Mouse (Mus musculus) megakaryocyte, embryonic 14.5 days (primary cell): Measurements from ENCODE around the gene Colq. TPM values are rescaled to one million over a fixed set of nuclear protein-coding genes. Genes with fewer than 3 reads are reported as not detected.

Experiments
- H3K27me3 ChIP-seq: replicated peaks from 2 replicates; pipeline ENCODE3; 2012; ENCODE audit warnings: inconsistent platforms
- H3K36me3 ChIP-seq: replicated peaks from 2 replicates; pipeline ENCODE3; 2012; ENCODE audit warnings: low read length, inconsistent platforms, mixed read lengths
- H3K4me1 ChIP-seq: 2 replicates; pipeline ENCODE4 v1.6.1; 2012; ENCODE audit warnings: inconsistent platforms
- H3K4me3 ChIP-seq: replicated peaks from 2 replicates; pipeline ENCODE3; 2012; ENCODE audit warnings: moderate library complexity, mild to moderate bottlenecking, inconsistent platforms
- H3K9me3 ChIP-seq: 2 replicates; pipeline ENCODE4 v1.6.1; 2012; ENCODE audit warnings: inconsistent platforms
- FLI1 ChIP-seq: IDR thresholded peaks from 2 replicates; pipeline ENCODE4 v1.6.1; 2012; ENCODE audit warnings: low read length, inconsistent platforms, mixed read lengths
- GATA1 ChIP-seq: IDR thresholded peaks from 3 replicates; pipeline ENCODE4 v1.6.1; 2012; ENCODE audit warnings: mixed read lengths, low read length, inconsistent platforms, borderline replicate concordance
- polyA plus RNA-seq: library from polyadenylated mRNA; stranded (reverse); fragments of >175 nt; gene quantifications from 2 replicates; pipeline ENCODE4 v1.2.3, GENCODE M21; 2012; ENCODE audit warnings: low replicate concordance; ENCODE audit not compliant: insufficient read depth

Colq gene
- polyA plus RNA-seq, 1 experiment: not detected

DNA sequence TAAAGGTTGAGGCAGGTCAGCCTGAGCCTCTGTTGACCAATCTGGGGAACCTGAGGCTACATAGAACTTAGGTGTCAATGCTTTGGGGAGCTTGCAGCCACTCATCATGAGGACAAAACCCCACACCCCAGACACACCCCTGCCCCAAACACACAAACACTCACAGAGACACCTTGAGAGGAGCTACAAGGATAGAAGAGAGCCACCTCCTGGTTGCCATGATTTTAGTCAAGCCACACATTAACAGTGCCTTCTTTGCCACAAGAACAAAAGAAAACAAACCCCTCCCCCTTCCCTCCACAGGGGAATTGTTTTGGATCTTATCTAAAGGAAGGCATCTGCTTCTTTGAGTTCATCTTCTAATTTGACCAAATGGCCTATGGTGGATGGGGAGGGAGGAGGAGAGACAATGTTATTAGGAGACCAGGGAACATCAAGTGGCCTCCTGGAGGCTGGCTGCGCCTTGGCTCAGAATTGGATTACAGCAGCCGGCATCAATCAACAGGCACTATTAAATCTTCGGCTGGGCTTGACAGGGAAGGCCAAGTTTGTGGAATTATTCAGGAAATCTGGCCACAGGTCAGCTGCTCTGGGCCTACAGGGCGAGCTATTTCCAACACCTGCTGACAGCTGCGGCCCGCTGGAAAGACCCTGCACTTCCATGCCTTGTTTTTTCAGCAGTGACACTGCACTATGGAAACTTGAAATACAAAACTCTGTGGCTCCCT is 26.5 kb downstream of the Colq start:
- TF ChIP-seq FLI1 (no peak), GATA1 (no peak)
- peaks cover 38% of the 10 kb centered on the region for H3K4me1 ChIP-seq
- H3K36me3 ChIP-seq: no peaks in the 10 kb centered on the region
- no peaks in the 10 kb centered on the region for H3K9me3 ChIP-seq
- peaks cover 33% of the 10 kb centered on the region for H3K27me3 ChIP-seq
- H3K4me3 ChIP-seq: no peak overlapping the region

DNA sequence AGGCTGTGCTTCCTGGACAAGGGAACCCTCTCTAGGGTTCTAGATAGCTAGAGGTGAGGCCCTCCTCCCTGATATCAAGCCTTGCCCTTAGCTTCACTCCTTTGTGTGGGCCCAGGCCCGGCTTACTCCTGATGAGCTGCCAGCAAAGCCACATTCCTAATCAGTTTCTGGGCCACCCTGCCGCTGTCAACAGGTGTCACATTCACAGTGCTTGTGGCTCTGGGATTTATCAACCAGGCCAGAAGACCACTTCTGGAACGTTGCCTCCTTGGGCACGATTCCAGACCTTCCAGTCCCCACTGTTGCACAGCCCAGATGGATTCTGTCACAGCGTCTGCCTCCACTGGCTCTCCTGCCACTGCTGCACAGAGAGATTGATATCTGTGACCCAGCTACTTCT is 30.3 kb downstream of the Colq start:
- H3K4me3 ChIP-seq: no peak overlapping the region
- peaks cover 61% of the 10 kb centered on the region for H3K27me3 ChIP-seq
- TF ChIP-seq GATA1 (no peak), FLI1 (no peak)
- no peaks in the 10 kb centered on the region for H3K36me3 ChIP-seq
- H3K9me3 ChIP-seq: no peaks in the 10 kb centered on the region
- peaks cover 36% of the 10 kb centered on the region for H3K4me1 ChIP-seq

DNA sequence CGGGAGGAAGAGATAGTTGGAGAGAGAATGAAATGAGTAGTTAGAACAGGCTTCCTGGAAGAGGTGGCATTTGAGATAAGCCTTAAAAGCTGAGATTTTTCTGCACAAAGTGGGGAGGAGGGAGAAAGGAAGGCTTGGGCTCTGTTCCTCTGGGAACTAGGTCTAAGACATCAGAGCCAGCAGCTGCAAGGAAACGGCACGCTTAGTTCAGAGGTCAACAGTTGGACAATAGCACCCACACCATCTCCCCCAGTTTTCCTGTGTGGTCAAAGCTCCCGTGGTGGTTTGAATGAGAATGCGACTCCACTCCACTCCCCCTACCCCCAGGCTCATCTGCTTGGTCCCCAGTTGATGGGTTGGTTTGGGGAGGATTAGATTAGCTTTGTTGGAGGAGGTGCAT is 31.9 kb downstream of the Colq start:
- Histone ChIP-seq H3K27me3 (peaks cover 61% of the 10 kb centered on the region), H3K4me1 (peaks cover 32% of the 10 kb centered on the region), H3K9me3 (no peaks in the 10 kb centered on the region), H3K36me3 (no peaks in the 10 kb centered on the region), H3K4me3 (no peak overlapping the region)
- TF ChIP-seq GATA1 (no peak), FLI1 (no peak)

DNA sequence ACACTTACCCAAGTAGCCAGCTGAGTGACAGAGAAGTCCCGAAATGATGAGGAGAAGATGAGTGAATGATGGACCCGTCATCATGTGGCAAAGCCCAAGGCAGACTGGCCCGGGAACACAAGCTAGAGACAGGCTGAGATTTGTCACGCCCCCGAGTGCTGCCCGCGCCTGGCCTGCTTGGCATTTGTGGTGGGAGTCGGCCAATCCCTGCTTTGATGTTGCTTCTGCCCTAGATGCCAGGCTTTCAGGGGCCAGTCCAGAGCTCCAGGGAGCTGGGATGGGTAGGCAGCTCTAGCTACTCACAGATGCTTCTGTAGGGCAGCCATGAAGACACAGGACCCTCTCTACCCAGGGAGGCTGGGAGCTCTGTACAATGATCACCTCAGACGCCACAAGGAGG is 33.4 kb downstream of the Colq start:
- Histone ChIP-seq H3K36me3 (no peaks in the 10 kb centered on the region), H3K27me3 (peaks cover 67% of the 10 kb centered on the region), H3K4me3 (no peak overlapping the region), H3K9me3 (no peaks in the 10 kb centered on the region), H3K4me1 (peaks cover 32% of the 10 kb centered on the region)
- TF ChIP-seq FLI1 (no peak), GATA1 (no peak)

DNA sequence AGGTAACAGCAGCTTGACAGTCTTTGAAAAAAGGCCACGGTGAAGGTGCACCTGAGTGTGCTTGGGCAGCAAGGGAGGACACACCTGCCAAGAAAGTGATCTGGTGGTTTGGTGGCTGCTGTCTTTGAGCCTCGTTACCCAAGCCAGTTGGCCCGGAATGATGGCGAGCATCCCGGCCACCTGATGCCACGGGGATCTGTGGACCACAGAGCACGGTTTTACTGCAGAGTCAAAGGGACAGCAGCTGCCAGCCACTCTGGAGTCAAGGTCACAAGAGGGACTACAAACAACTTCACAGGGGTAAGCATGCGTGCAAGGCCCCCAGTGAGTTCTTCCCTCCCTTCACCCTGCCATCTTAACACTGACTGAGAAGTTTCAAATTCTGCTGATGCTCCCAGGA is 33.9 kb downstream of the Colq start:
- Histone ChIP-seq H3K27me3 (peaks cover 67% of the 10 kb centered on the region), H3K4me3 (no peak overlapping the region), H3K36me3 (no peaks in the 10 kb centered on the region), H3K4me1 (peaks cover 32% of the 10 kb centered on the region), H3K9me3 (no peaks in the 10 kb centered on the region)
- TF ChIP-seq GATA1 (no peak), FLI1 (no peak)

DNA sequence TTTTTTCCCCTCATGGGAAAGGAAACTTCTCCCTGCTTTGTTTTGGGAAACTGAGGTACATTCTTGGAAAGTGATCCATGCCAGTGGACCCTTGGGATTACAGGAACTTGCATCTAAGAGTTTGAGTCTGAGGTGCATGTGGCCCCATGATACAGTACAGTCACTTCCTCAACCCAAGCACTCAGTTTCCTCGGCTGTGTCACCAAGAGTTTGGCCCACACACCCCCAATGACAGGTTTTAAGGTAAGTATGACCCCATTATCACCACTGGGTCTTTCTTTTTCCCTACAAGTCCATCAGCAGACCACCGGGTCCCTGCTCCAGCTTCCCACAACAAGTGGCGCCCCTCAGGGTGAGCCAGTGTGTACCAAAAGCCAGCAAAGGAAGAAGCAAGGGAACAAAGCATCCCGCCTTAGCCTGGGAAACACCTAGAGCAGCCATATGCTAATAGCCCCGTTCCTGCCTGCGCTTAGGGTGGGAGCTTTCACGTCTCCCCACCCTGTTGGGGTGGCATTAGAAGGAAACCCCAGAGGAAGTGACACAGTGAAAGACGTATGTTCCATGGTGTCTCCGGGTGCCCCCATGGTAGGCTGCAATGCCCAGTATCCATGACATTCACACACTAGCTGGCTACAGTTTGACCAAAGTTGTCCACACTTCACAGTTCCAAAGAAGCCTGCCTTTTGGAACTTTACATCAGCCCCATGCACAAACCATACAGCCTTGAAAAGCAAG is 34.5 kb downstream of the Colq start:
- Histone ChIP-seq H3K27me3 (peaks cover 68% of the 10 kb centered on the region), H3K36me3 (no peaks in the 10 kb centered on the region), H3K4me1 (peaks cover 35% of the 10 kb centered on the region), H3K9me3 (no peaks in the 10 kb centered on the region), H3K4me3 (no peak overlapping the region)
- TF ChIP-seq GATA1 (no peak), FLI1 (no peak)

DNA sequence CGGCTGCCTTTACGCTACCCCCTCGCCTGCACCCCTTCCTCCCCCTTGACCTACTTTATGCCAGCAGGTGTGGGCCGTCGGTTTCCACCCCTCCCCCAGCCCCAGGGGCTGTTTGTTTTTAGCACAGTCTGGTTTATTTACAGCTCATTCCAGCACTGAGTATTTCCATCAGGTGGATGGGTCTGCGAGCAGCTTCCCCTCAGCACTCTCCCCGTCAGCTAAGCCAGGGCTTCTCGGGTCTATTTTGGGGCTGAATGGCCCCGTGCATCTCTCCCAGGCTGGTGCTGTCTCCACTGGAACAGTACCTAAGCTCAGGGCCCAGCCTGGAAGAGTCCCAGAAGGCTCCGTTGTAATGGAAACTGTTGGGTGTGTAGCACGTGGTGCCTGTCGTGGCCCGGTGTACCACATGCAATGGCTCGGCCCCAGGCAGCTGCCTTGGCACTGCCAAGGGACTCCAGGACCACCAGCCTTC is 35.1 kb downstream of the Colq start:
- TF ChIP-seq FLI1 (no peak), GATA1 (no peak)
- Histone ChIP-seq H3K4me3 (no peak overlapping the region), H3K4me1 (peaks cover 35% of the 10 kb centered on the region), H3K9me3 (no peaks in the 10 kb centered on the region), H3K36me3 (no peaks in the 10 kb centered on the region), H3K27me3 (peaks cover 64% of the 10 kb centered on the region)

DNA sequence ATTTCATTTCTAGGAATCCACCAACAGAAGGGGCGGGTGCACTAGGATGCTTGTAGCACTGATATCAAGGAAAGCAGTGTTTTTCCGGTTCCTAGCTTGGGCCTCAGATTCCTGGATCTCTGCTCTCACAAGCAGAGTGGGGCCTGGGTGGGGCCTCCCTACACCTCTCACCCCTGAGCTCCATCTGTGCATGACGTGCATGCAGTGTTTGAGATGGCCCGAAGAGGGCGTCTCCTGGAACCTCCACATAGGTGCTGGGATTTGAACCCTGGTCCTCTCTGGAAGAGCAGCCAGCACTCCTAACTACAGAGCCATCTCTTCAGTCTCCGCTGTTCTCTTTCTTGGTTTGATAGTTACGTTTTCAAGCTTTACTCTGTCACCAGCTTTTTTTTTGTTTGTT is 36.1 kb downstream of the Colq start:
- Histone ChIP-seq H3K4me3 (no peak overlapping the region), H3K9me3 (no peaks in the 10 kb centered on the region), H3K36me3 (no peaks in the 10 kb centered on the region), H3K4me1 (peaks cover 30% of the 10 kb centered on the region), H3K27me3 (peaks cover 60% of the 10 kb centered on the region)
- TF ChIP-seq FLI1 (no peak), GATA1 (no peak)

DNA sequence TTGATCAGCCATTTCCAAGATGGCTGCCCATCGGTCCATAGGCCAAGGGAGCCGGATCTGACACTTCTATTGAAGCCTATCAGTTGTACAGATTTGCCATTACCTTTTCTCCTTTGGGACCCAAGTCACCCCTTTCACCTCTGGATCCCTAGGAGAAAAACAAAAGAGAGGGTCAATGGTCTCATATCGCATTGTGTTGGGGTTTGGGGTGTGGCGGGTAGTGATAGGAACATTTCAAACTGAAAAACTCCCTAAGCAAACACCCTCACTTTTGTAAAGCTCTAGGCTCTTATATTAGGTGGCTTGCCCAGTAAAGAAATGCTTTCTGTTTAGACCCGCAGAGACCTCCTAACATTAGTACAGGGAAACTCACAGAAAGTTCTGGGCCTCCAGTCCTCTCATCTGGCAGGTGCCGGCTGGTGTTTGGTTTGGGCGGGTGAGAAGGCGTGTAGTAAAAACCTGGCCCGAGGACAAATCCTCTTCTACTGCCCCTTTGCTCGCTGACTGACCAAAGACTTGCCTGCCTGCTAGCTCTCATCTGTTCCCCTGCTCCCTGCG is 47.2 kb downstream of the Colq start:
- Histone ChIP-seq H3K27me3 (peaks cover 51% of the 10 kb centered on the region), H3K4me3 (no peak overlapping the region), H3K36me3 (no peaks in the 10 kb centered on the region), H3K9me3 (peaks cover 11% of the 10 kb centered on the region), H3K4me1 (peaks cover 5% of the 10 kb centered on the region; the same call in 1 of the 2 replicates)
- TF ChIP-seq FLI1 (no peak), GATA1 (no peak)

DNA sequence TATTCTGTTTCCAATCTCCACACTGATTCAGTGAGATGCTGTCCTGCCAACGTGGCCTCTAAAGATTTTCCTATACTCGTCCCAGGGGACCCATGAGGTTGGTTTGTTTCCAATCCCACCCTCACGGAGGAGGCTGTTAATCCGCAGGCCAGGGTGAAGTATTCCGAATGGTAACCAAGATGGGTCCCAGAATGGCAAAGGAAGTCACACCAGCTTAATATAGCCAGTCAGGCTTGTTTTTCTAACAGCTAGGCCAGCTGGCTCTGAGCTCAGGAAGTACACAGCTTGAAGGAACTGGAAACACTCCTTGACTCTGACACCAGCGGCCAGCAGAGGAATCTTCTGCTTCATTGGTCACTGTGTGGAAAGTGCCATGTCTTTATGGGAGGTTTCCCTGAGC is 53.8 kb downstream of the Colq start:
- Histone ChIP-seq H3K36me3 (no peaks in the 10 kb centered on the region), H3K4me1 (peaks cover 20% of the 10 kb centered on the region), H3K4me3 (no peak overlapping the region), H3K9me3 (no peaks in the 10 kb centered on the region), H3K27me3 (peaks cover 11% of the 10 kb centered on the region)
- TF ChIP-seq FLI1: no peak
- no peak for TF ChIP-seq GATA1
